Mouse (Mus musculus) erythroblast, embryonic 14.5 days (primary cell): ENCODE results near the gene Epha4.

Experiments used
- GATA1 ChIP-seq: IDR thresholded peaks from 2 replicates; pipeline ENCODE4 v1.6.1; 2012; ENCODE audit warnings: low read length, inconsistent platforms, mixed read lengths
- TAL1 ChIP-seq: IDR thresholded peaks from 3 replicates; pipeline ENCODE4 v1.6.1; 2012; ENCODE audit warnings: low read length, inconsistent platforms, mixed read lengths

DNA sequence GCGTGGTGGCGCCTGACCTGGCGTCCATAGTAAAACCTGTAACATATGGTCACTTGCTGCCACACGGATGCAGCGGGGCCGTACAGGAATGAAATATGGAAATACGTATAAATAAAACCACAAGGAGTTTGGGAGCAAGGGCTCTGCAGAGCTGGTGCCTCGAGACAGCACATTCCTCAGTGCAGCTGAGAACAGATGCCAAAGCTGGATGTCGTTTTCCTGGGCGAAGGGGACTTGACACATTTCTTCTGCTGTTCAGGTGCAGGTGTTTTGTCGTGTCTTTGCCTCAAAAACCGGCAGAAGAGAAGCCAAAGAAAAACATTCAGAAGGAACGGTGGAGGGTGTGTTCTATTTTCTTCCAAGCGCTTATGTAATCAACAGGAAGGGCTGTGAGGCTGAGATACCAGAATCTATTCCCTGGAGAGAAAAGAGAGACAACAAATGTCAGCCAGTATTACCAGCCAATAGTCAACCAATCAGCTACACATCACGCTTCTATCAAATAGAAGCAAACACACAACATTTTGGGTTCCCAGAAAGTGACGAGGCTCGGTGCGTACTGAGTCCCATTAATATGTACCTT, 145.5 kb downstream of the Epha4 start:
- no peak for TF ChIP-seq GATA1
- no peak for TF ChIP-seq TAL1
